Mouse (Mus musculus) left cerebral cortex, postnatal 14 days (tissue): ENCODE results near the gene Lingo1. TPM values are rescaled to one million over a fixed set of nuclear protein-coding genes. Genes with fewer than 3 reads are reported as not detected.

ENCODE experiments used
- DNase-seq, 2 experiments: peaks; one replicate each; pipeline ENCODE4 v3.0.0; 2021 to 2022; ENCODE audit warnings: low spot score in 2 of 2, mixed read lengths in 1 of 2
- intact Hi-C: fragments of 180-260 bp; cut with DNase I; formaldehyde crosslinking; loops from one replicate; pipeline ENCODE4 v1.15.1; 2025
- total RNA-seq, 2 experiments: library from RNA; stranded (reverse); gene quantifications; 2 replicates each; pipeline ENCODE4 v1.2.3; 2021

Gene Lingo1
- total RNA-seq, 2 experiments from 2014 or later, result 490 to 503 TPM

DNA sequence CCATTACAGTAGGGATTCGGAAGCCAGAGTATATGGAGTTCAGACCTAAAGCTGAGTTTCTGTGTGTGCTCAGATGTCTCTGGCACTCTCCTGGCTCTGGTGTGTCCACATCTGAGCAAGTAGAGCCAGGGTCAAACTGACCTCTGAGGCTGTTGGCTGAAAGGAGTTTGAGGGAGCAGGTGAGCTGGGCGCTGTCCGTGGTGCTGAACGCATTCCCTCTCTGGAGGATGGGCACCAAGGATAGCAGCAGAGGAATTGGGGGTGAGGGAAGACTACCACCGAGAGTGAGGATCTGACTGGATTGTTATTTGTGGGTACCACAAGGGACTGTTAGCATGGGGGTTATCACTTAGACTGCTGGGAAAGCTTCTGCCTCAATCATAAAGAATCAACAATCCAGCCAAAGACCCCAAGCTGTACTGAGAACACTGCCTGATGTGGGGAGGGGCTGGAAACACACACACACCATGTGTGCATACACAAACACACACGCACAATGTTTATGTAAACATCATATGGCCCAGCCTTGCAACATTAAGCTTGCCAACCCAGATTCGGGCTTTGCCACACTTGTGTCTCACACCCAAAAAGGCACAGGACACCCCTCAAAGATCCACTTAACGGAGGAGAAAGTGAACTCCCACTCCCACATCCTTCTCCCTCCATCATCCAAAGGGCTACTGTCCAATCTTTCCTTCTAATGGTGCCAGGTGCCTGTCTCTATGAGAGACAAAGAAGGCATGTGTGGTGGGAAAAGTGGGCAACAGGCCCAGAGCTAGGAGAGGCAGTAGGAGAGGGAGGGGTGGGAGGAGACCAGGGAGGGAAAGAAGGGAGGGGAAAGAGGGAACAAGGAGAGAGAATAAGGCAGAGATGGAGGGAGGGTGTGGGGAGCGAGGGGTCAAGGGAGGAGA, 57.8 kb downstream of the Lingo1 start:
- DNase-seq, result peak; percentile 63 to 72
- intact Hi-C loops, result loop anchor here (5.0 kb wide), 1 partner anchor 59 kb away; the partner anchor contains the start of gene Lingo1

DNA sequence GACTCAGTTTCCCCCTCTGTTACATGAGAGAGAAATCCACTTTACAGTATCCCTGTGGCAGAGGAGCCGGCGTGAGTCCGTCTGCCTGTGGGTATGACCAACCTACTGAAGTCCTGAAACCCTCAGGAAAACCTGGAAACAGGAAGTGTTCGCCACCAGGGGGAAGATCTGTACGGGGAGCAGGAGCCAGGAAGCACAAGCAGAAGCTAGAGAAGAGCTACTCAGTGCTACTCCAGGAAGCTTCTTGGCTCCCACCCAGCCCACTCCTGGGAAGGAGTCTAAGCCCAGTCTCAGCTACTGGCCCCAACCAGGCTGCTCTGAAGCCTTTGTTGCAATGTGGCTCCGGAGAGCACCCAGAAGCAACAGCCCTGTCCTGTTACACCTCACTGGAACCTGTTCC, 61.9 kb downstream of the Lingo1 start:
- peak in 1 of 2 experiments; percentile 41 for DNase-seq
- intact Hi-C loops, result no loop called here

DNA sequence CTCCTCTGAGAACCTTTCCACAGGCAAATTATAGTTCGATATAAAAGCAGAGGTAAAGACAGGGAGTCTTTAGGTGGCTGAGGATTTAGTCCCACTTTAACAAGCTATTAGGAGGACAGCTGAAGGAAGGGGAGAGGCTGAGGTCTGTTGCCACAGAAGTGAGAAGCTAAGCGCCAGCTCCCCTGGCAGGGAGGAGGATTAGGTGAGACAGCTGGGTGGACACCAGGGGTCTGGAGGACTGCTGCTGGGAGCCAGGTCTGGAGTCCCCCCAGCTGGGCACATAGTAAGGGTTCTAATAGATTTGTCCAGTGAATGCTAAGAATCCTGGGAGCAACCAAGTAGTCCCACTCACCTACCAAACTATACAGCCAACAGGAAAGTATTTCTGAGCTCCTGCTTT, 65.3 kb downstream of the Lingo1 start:
- no peak for DNase-seq
- intact Hi-C loops, result no loop called here

DNA sequence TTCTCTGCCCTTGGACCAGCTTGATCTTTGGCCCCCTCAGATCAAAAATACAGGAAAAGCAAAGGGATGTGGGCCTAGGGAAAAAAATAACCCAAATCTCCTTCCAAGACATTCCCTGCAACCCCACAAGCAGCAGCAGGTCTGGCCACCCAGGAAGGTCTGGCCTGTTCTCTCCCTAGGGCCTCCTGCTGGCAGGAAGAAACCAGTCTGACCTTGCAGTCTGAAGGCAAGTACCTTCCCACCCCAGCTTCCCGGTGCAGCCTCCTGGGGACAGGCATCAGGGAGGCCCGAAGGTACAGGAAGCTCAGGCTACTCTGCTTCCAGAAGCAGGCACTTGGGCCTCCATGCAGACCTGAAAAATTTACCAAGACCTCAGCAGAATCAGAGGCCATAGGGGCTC, 67.1 kb downstream of the Lingo1 start:
- no peak for DNase-seq
- intact Hi-C loops, result loop anchor here (5.0 kb wide), 1 partner anchor 43 kb away; no protein-coding TSS in a partner anchor

DNA sequence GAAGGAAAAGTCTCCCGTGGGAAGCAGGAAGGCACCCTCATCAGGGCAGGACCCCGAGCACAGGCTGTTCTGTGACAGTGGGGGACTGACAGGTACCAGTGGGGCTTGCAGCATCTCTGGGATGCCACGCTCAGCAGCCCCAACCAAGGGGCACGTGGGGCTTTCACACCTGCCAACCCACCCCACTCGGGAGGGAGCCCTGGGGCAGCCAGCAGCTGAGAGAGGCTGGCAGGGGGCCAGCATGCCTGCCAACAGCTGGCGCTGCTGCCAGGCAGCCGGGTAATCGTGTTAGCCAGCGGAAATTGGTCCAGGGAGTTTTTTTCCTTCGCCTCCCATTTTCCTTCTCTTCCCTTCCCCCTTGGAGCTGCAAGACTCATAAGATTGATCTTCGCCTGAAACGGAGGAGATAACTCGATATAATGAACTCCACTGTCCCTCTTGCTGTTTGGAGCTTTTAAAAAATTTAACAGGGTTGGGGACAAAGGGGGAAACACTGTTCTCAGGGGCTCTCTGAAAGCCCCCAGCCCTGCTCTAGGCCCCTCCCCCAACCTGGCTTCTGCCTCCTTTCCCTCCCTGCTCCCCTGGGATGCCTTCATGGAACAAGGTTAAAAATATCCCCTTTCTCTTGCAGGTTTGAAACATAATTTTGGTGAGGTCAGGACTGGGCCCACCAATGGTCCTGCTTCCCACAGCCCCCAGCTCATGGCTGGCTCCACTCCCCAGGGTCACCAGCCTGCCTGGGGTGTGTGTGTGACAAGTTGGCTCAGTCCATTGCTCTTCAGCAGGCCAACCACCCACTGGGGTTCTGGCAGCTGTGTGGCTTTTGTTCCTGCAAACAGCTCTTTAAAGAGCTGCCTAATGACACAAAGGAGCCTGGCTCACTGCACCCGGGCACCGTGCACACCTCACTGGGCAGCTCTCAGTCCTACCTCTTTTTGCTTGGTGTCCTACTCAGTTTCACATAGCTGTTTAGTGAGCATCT, 68.3 kb downstream of the Lingo1 start:
- DNase-seq, result peak; percentile 68 to 73
- intact Hi-C loops, result loop anchor here (5.0 kb wide), 1 partner anchor 44 kb away; no protein-coding TSS in a partner anchor

DNA sequence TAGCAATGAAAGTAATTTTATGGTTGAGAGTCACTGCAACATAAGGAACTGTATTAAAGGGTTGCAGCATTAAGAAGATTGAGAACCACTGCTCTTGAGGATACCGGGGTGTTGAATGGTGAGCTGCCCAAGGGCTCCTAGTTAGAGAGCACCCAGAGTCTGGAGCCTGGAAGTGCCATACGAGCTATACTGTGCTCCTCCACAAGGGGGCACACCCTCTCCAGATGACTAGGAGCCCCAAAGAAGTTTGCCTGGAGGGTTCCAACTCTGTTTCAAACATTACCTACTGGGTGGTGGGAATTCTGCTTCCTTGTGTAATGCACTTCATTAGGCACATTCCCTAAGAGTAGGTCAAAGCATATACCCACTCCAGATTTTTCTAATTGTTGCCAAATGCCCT, 70.5 kb downstream of the Lingo1 start:
- intact Hi-C loops, result loop anchor here (5.0 kb wide), 1 partner anchor 46 kb away; no protein-coding TSS in a partner anchor
- DNase-seq, result peak; percentile 74 to 80

DNA sequence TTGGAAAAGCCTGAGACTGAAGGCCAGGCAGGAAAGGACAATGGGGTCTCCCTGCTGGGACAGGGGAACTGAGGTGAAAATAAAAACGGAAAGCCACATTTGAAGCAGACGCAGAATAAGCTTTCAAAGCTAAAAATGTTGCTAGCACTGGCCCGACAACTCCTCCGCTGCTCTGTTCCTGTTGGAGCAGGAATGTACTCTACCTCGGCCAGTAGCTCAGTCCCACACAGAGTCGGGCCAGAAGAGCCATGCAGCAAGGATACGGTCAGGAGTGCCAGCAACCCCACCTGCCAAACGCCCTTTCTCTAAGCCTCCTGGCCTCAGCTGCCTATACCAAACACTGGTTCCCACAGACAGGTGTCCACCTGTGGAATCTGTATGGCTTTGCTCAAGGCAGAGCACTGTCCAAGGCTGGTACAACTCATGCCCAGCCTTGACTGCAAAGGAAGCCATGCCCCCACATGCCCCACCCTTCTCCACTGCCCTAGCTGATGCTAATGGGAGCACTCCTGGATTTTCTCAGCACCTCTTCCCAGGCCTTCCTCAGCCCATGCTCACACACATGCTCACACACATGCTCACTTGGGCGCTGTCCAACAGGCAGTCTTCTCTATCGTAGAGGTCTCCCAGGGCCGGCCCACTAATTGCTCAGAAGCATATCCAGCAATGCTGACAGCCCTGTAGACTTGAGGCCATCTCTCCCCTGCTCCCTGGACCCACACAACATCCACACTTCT, 74.0 kb downstream of the Lingo1 start:
- intact Hi-C loops, result loop anchor here (5.0 kb wide), 1 partner anchor 75 kb away; the partner anchor contains the start of gene Lingo1
- DNase-seq, result peak; percentile 36 to 58

DNA sequence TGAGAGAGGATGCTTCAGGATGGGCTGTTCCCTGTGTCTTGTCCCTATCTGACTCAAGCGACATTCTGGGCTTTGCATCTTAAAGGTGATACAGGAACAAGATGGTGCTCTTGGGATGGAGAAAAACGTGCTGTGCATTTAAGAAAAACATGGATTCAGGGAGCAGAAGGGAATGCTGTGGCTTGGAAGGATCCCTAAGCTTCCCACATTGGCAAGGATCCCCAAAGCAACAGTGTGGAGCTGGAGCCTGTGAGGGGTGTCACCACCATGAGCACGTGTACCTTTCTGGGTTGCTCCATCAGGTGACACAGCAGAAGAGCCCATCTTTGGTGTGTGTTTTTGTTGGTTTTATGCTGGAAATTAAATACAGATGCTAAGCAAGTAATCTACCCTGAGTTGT, 77.3 kb downstream of the Lingo1 start:
- intact Hi-C loops, result no loop called here
- DNase-seq, result peak in 1 of 2 experiments; percentile 53

DNA sequence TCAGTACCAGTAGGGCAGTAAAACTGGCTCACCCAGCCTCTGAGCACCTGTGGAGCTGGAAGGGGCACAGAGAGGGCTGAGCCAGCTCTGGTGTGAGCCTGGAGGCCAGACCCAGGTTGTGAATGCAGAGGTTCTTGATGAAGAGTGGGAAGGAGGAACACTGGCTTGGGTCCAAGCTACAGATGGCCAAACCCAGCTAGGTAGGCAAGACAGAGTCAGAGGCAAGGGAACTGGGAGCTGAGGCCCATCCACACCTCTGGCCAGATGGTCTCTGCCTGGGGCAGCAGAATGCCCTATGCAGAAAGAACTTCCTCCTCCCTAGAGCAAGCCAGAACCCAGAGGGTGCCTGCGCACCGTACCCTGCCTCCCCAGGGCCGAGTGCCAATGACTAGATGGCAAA, 79.7 kb downstream of the Lingo1 start:
- intact Hi-C loops, result no loop called here

DNA sequence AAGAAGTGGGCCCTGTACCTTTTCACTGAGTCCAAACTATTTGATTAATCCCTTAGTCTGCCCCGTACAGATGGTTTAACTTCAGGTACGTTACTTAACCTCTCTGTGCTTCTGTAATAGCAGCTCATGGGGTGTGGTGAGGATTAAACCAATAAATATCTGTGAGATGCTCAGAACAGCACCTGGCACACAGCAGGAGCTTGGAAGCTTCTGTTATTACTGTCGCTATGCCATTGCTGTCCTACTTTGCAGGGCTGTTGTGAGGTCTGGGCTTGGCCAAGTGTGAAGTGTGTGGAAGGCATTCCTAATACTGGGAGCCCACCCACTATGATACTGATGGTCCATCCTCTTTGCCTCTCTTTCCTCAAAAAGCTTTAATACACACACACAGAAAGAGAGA, 80.2 kb downstream of the Lingo1 start:
- no peak for DNase-seq
- intact Hi-C loops, result no loop called here

More for the DNA sequence above, 79.7 kb downstream of the Lingo1 start:
- DNase-seq, result no peak

DNA sequence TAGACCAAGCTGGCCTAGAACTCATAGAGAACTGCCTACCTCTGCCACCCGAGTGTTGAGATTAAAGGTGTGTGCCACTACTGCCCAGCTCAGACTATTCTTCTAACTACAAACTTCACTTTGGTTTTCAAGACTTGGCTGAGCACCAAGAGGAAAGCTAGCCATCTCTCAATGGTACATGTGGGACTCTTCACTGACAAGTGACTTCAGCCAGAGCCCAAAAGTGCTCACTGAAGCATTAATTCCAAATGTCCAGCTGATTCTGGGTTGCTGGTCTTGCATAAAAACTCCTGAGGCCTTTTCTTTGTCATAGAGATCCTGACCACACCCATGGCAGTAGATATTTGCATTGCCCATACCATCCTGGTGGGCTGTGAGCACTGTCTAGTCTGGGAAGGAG, 81.9 kb downstream of the Lingo1 start:
- intact Hi-C loops, result loop anchor here (5.0 kb wide), 1 partner anchor 57 kb away; no protein-coding TSS in a partner anchor
- DNase-seq, result no peak

DNA sequence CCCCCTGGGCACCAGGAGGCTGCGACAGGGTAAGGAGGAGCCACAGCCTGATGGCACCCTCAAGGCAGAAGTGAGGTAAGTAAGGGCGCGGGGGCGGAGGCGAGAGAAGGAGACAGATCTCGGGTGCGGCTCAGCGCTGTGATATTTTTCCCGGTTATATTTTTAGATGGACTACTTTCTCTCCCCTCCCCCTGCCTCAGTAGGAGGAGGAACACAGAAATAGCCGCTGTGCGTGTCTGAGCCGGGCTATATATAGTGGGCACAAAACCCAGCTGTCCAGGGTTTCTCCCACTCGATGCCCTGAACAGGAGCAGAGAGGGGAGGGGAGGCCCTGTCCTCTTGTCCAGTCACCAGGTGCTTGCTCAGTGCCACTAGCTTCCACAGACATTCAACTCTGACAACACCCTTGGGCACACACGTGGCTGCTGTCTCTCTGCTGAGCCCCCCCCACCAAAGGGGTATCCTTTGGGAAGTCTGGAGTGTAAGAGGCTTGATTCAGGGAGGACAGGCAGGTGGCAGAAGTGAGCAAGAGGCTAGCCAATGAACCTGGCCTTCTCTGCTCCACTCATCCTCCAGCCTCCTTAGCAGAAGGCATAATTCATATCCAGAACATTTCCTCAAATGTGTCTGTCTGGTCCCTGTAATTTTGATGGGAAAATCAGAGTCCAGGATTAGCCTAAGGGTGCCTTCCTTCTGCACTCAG, 83.5 kb downstream of the Lingo1 start:
- intact Hi-C loops, result loop anchor here (2.0 to 5.0 kb wide), 3 partner anchors 26 to 76 kb away; no protein-coding TSS in a partner anchor
- peak; percentile 90 to 96 for DNase-seq

DNA sequence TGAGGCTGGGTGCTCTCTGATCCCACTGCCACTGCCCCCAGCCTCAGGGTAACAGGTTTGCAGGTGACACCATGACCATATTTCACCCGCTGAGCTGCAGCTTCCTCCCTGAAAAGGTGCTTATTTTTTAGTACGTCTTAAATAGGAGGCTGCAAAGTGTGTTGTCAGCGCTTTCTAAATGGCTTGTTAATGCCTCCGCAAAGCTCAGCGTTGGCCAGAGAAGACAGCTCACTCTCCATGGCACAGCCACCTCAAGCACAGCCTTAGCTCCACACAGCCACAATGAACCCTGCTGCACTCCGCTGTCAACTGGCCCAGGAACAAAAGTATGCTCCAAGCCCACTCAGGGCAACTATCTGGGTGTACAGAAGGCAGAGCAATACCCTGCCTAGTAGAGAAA, 85.3 kb downstream of the Lingo1 start:
- no peak for DNase-seq
- intact Hi-C loops, result loop anchor here (5.0 kb wide), 1 partner anchor 54 kb away; no protein-coding TSS in a partner anchor

DNA sequence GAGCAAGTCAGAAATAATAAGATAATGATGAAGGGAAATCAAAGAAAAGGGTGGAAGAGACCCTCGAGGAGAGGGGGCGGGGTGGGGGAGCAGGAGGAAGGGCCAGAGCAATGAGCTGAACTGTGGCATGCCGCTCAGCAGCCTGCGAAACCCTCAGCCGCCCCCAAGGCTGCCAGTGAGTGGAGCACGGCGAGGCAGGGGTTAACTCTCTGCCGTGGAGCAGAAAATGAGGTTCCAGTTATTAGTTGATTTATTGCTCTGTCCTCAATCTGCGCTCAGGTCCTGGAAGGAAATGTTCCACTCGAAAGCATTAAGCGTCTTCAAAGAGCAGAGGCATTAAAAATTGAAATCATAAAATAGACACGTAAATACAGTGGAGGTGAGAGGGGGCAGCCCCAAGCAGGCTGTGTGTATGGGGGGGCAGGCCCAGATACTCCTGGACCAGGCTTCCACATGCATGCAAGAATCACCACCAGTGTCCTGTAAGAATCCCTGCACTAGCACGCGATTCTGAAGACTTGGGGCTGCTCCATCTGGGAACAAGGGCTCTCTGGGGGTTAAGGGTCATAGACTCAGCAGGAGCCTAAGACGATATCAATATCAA, 89.7 kb downstream of the Lingo1 start:
- no peak for DNase-seq
- intact Hi-C loops, result no loop called here

DNA sequence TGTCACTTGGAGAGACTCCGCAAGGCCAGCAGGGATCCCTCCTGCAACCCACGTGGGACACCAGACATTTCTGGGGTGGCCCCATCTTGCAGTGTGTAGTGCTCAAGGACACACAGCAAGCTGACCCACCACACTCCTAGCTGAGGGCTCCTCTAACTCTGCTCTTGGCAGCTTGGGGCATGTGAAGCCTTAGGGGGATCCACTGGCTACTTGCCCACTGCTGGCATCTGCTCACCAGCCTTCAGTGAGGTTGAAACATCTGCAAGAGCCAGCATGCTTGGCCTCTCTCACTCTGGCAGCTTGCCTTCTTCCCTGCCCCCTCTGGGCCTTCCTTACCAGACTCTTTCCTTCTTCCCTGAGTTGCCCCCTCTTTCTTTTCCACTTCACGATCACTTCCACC, 94.9 kb downstream of the Lingo1 start:
- peak in 1 of 2 experiments; percentile 49 for DNase-seq
- intact Hi-C loops, result no loop called here

DNA sequence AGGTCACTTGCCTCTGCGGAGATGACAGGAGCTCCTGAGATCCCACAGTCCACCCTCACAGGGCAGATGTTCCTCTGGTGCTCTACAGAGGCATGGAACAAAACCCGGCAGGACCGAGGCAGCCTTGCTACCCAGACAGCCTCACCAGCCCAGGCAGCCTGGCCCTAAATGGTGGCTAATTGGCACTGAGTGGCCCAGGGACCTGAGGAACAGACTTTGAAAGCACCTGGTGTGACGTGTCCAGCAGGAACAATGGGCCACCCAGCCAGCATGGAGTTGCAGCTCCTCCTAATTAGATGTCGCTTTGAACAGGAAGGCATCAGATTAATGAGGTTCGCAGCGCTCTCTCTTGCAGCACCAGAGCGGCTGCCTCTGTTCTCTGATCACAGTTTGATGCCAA, 95.4 kb downstream of the Lingo1 start:
- intact Hi-C loops, result no loop called here

DNA sequence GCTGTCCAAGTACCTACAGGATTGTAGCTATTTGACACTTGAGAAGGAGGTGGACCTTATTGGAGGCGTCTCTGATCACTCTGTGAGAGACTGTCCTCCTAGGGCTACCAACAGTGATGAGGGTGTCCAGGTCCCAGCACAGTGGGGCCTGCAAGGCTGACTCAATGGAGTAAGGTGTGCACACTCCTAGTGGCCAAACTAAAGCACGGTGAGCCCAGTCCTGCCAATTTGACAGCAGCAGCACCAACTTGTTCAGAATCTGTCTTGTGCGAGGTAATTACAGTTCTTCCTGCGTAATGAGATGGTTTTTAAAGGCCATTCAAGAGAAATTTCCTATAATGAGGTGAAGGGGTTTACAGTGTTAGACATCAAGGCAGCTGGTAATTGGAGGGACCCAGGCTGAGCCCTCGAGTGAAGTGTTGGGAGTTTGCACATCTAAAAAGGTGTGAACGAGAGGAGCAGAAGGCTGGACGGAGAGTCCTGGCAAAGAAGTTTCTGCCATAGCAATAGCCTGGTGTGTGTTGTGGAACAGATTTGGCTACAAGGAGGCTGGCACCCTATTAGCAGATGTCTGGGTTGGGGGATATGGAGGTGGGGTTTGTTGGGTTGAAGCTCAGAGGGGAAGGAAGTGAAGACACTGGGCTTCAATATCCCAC, 97.4 kb downstream of the Lingo1 start:
- intact Hi-C loops, result no loop called here

More for the DNA sequence above, 95.4 kb downstream of the Lingo1 start:
- no peak for DNase-seq

More for the DNA sequence above, 97.4 kb downstream of the Lingo1 start:
- DNase-seq, result no peak
